Mouse (Mus musculus) liver, postnatal 0 days (tissue): ENCODE data around the gene 2610301B20Rik. TPM values are rescaled to one million over a fixed set of nuclear protein-coding genes. Genes with fewer than 3 reads are reported as not detected.
A peak's percentile ranks its signal among the peaks of the same experiment; 100 is the strongest.

Source experiments
- ATAC-seq: fragments of 200-750 bp; cut with Nextera tagmentation; 2 replicates; pipeline ENCODE4 v1.8.0; 2017; ENCODE audit warnings: mild to moderate bottlenecking, moderate library complexity
- DNase-seq: peaks from one replicate; pipeline ENCODE4 v3.0.0-alpha.2; 2016
- H3K27ac ChIP-seq: fragments of 300-500 bp; sonication (generic); 2 replicates; pipeline ENCODE4 v1.5.1; 2014; ENCODE audit warnings: antibody characterized with exemption, moderate library complexity, mild to moderate bottlenecking, low read depth
- H3K27me3 ChIP-seq: fragments of 300-500 bp; sonication (generic); 2 replicates; pipeline ENCODE4 v1.6.1; 2014; ENCODE audit warnings: low read length, control low read depth, mixed read lengths; ENCODE audit not compliant: insufficient read depth
- H3K36me3 ChIP-seq: fragments of 300-500 bp; sonication (generic); replicated peaks from 2 replicates; pipeline ENCODE4 v1.6.1; 2014; ENCODE audit warnings: mild to moderate bottlenecking, control low read depth, low read length, moderate library complexity, mixed read lengths; ENCODE audit not compliant: insufficient read depth
- H3K4me1 ChIP-seq: fragments of 300-500 bp; sonication (generic); 2 replicates; pipeline ENCODE4 v1.6.1; 2014; ENCODE audit warnings: antibody characterized with exemption, mild to moderate bottlenecking, control low read depth; ENCODE audit not compliant: insufficient read depth
- H3K4me2 ChIP-seq: fragments of 300-500 bp; sonication (generic); 2 replicates; pipeline ENCODE4 v1.6.1; 2014; ENCODE audit warnings: low read depth, mild to moderate bottlenecking, low read length, moderate library complexity, mixed read lengths
- H3K4me3 ChIP-seq: fragments of 300-500 bp; sonication (generic); 2 replicates; pipeline ENCODE4 v1.5.1; 2014; ENCODE audit warnings: low read depth, low read length
- H3K9ac ChIP-seq: fragments of 300-500 bp; sonication (generic); replicated peaks from 2 replicates; pipeline ENCODE4 v1.6.1; 2014; ENCODE audit warnings: mild to moderate bottlenecking, moderate library complexity
- H3K9me3 ChIP-seq: fragments of 300-500 bp; sonication (generic); 2 replicates; pipeline ENCODE4 v1.6.1; 2016; ENCODE audit warnings: mild to moderate bottlenecking, control low read depth, low read length, mixed read lengths
- CTCF ChIP-seq: sonication (generic); IDR thresholded peaks from 2 replicates; pipeline ENCODE4 v1.5.1; 2016; ENCODE audit warnings: antibody characterized with exemption, low read depth
- EP300 ChIP-seq: IDR thresholded peaks from 2 replicates; pipeline ENCODE4 v1.6.1; 2016; ENCODE audit warnings: antibody characterized with exemption, low read depth, mild to moderate bottlenecking
- WGBS: fragments of 180-500 bp; shearing (Covaris S2); extraction: QIAGEN DNeasy Blood & Tissue Kit; methylation state at CpG from one replicate; pipeline ENCODE4 v1.1.7; 2014; ENCODE audit not compliant: insufficient replicate concordance; 5-methylcytosine and 5-hydroxymethylcytosine counted together
- polyA plus RNA-seq: library from polyadenylated mRNA; unstranded; fragments of >200 nt; fragmentation: Nextera tagmentation; extraction: Ambion mirVana; gene quantifications from 2 replicates; pipeline ENCODE4 v1.2.1, GENCODE M21; 2015

The 2610301B20Rik gene
- polyA plus RNA-seq, 1 experiment from 2014 or later: 5.9 TPM

DNA sequence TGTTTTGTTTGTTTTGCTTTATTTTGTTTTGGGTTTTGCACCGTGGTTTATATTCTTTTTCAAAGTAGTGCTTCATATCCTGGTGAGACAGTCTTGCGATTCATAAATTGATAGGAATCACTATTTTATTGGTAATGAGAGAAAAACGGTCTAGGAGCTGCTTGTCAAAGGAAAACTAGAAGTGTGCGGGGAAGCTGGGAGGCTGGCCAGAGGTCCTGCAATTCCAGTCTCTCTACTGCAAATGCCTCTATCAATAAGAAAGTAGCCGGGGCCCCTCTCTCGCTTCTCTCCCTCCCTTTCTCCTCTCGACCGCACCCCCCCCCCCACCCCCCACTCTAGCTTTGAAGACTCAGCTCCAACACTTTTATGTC is 764 bp upstream of the 2610301B20Rik start:
- 3% methylated on average over 6 of the region's 8 CpGs for WGBS
- Histone ChIP-seq H3K27me3 (no peaks in the 10 kb centered on the region), H3K9ac (peak overlapping the region; percentile 94), H3K4me2 (peak overlapping the region; percentile 82), H3K4me3 (peak overlapping the region; percentile 95), H3K4me1 (peaks cover 7% of the 10 kb centered on the region), H3K9me3 (no peaks in the 10 kb centered on the region), H3K36me3 (no peaks in the 10 kb centered on the region), H3K27ac (peak overlapping the region; percentile 99; the same call in 1 of the 2 replicates)
- peak; percentile 26; the same call in 1 of the 2 replicates for ATAC-seq
- TF ChIP-seq CTCF: no peak
- no peak for TF ChIP-seq EP300
- no peak for DNase-seq

DNA sequence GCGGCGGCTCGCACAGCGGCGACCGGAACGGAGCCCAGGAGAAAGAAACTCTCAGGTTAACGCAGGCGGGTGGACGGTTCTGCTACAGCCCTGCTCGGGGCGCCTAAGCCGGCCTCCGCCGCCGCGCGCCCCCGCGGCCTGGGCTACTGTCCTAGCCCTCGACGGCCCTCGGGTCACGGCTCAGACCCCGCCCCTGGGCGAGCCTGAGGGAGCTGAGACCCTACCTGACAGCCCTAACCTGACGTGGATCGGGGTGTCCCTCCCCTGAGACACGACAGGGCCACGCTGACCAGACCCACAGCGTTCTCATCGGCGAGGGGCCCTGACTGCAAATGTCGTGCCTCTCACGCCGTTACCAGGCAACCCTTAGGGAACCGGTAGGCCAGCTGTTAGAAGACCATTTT is 422 bp downstream of the 2610301B20Rik start:
- H3K27ac ChIP-seq: peak overlapping the region; percentile 99
- H3K4me1 ChIP-seq: peaks cover 7% of the 10 kb centered on the region
- no peaks in the 10 kb centered on the region for H3K9me3 ChIP-seq
- no peak for TF ChIP-seq EP300
- no peak for TF ChIP-seq CTCF
- peak; percentile 74 for DNase-seq
- under 1% methylated on average over 34 of the region's 37 CpGs for WGBS
- peak; percentile 72 for ATAC-seq
- H3K4me2 ChIP-seq: peak overlapping the region; percentile 82
- H3K9ac ChIP-seq: peak overlapping the region; percentile 94
- peak overlapping the region; percentile 95 for H3K4me3 ChIP-seq
- H3K36me3 ChIP-seq: no peaks in the 10 kb centered on the region
- H3K27me3 ChIP-seq: no peaks in the 10 kb centered on the region

DNA sequence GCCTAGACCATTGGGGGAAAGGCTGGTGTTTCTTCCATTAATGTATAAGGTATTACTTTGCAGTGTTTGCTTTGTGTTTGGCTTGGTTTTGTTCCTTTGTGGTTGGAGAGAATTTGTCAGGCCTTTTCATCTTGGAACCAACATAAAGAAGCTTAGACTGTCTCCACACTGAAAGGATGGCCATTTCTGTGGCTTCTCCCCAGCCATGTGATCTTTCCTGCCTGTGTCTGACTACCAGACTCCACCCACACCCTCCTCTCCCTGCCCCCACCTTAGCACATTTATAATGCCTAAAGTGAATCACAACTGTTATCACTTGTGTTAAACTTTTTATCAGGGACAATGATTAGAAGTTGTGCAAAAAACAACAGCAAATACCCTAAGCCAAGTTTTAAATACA is 1.1 kb downstream of the 2610301B20Rik start:
- Histone ChIP-seq H3K4me1 (peaks cover 7% of the 10 kb centered on the region), H3K4me3 (peak overlapping the region; percentile 95), H3K27ac (no peak overlapping the region), H3K4me2 (peak overlapping the region; percentile 82), H3K36me3 (no peaks in the 10 kb centered on the region), H3K27me3 (no peaks in the 10 kb centered on the region), H3K9ac (peak overlapping the region; percentile 94), H3K9me3 (no peaks in the 10 kb centered on the region)
- DNase-seq (peak; percentile 26), ATAC-seq (no peak)
- no peak for TF ChIP-seq CTCF

GRCm38 (mm10) chr4:10877057-10877456 is 2.8 kb downstream of the 2610301B20Rik start:
- DNase-seq (no peak), ATAC-seq (no peak)
- no peaks in the 10 kb centered on the region for H3K9me3 ChIP-seq
- no peaks in the 10 kb centered on the region for H3K36me3 ChIP-seq
- WGBS: 84% methylated on average over 1 of the region's 1 CpGs
- TF ChIP-seq CTCF (no peak), EP300 (no peak)
- no peak overlapping the region for H3K27ac ChIP-seq
- no peaks in the 10 kb centered on the region for H3K27me3 ChIP-seq
- peaks cover 7% of the 10 kb centered on the region for H3K4me1 ChIP-seq
- H3K9ac ChIP-seq: no peak overlapping the region
- H3K4me3 ChIP-seq: no peak overlapping the region
- H3K4me2 ChIP-seq: no peak overlapping the region

GRCm38 (mm10) chr4:10883740-10884408 is 9.6 kb downstream of the 2610301B20Rik start:
- no peak for DNase-seq
- H3K27ac ChIP-seq: no peak overlapping the region
- no peaks in the 10 kb centered on the region; the same call in 1 of the 2 replicates for H3K9me3 ChIP-seq
- H3K4me2 ChIP-seq: no peak overlapping the region
- WGBS: 83% methylated on average over 8 of the region's 8 CpGs
- no peaks in the 10 kb centered on the region for H3K27me3 ChIP-seq
- no peaks in the 10 kb centered on the region for H3K4me1 ChIP-seq
- TF ChIP-seq EP300 (no peak), CTCF (no peak)
- no peak overlapping the region for H3K9ac ChIP-seq
- no peak for ATAC-seq
- H3K36me3 ChIP-seq: peaks cover 20% of the 10 kb centered on the region
- H3K4me3 ChIP-seq: no peak overlapping the region

DNA sequence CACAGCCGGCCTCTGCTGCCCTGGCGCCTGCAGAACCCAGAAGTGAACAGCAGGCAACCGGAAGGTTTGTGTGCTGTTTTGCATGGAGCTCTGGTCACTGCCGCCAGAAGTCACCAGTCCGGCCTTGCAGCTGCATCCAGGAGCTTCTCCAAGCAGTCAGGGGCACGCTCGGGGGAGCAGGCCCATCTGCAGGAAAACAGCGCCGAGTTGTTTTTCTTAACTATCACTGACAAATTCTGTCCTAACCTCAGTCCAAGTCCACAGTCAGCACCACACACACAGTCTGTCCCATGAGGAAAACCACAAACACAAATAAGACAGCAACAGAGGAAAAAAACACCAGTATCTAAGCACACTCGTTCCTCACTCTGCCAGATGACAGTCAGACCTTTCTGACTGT is 14.5 kb downstream of the 2610301B20Rik start:
- TF ChIP-seq EP300: no peak
- no peak for TF ChIP-seq CTCF
- no peak for ATAC-seq
- Histone ChIP-seq H3K27me3 (no peaks in the 10 kb centered on the region), H3K4me3 (no peak overlapping the region), H3K27ac (no peak overlapping the region), H3K4me2 (no peak overlapping the region), H3K9me3 (peaks cover 3% of the 10 kb centered on the region; the same call in 1 of the 2 replicates), H3K9ac (no peak overlapping the region), H3K4me1 (no peaks in the 10 kb centered on the region), H3K36me3 (peaks cover 10% of the 10 kb centered on the region)
- 88% methylated on average over 10 of the region's 10 CpGs for WGBS
- no peak for DNase-seq

- H3K27ac ChIP-seq: no peak overlapping the region
- 73% methylated on average over 4 of the region's 4 CpGs for WGBS
- H3K4me1 ChIP-seq: no peaks in the 10 kb centered on the region
- no peak overlapping the region for H3K4me3 ChIP-seq
- H3K4me2 ChIP-seq: no peak overlapping the region
- no peaks in the 10 kb centered on the region for H3K27me3 ChIP-seq
- ATAC-seq: no peak
- TF ChIP-seq CTCF (no peak), EP300 (no peak)
- no peak for DNase-seq
- H3K36me3 ChIP-seq: 0 out of 2 replicates have a peak, but pooled peaks cover 3% of the 10 kb centered on the region
- H3K9ac ChIP-seq: no peak overlapping the region
- H3K9me3 ChIP-seq: no peaks in the 10 kb centered on the region
These were observed 22.0 kb downstream of the 2610301B20Rik start for GRCm38 (mm10) chr4:10896262-10896661.
